Mouse (Mus musculus): ENCODE measurements around the gene Fosl1. TPM values are rescaled to one million over a fixed set of nuclear protein-coding genes. Genes with fewer than 3 reads are reported as not detected.

The Fosl1 gene
- polyA plus RNA-seq, 3 experiments from 2014 or later: not detected

GRCm38 (mm10) chr19:5456922-5457745, 9.8 kb downstream of the Fosl1 start:
- peak; percentile 90 for ATAC-seq

- peak; percentile 7 for ATAC-seq
Measured at GRCm38 (mm10) chr19:5457746-5458442, 10.5 kb downstream of the Fosl1 start, which contains the start of gene Ccdc85b. Ccdc85b (minus strand) TSS chr19:5457894.

- ATAC-seq: no peak
Measured at GRCm38 (mm10) chr19:5459019-5459418, 11.7 kb downstream of the Fosl1 start.

- ATAC-seq: no peak
Measured at GRCm38 (mm10) chr19:5459896-5460295, 12.5 kb downstream of the Fosl1 start.

- peak; percentile 60 for ATAC-seq
Measured at GRCm38 (mm10) chr19:5460465-5460911, 13.1 kb downstream of the Fosl1 start, which contains the start of gene Fibp. Fibp (plus strand) TSS chr19:5460615.

- no peak for ATAC-seq
Measured at GRCm38 (mm10) chr19:5461411-5461810, 14.1 kb downstream of the Fosl1 start.

DNA sequence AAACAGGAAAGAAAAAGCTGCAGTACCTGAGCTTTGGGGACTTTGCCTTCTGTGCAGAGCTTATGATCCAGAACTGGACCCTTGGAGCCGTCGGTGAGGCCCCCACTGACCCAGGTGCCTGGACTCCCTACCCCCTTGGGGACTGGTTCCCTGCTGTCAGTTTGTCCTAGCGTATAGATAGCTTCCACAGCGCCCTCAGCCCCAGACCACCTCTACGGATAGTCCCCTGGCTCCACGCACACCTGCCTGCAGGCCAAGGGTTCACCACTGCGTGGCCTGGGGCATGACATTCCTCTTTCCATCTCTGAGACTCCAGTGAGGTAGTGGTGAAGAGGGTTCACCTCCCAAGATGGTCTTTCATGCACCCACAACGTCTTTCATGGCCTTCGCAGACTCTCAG, 15.9 kb downstream of the Fosl1 start:
- no peak for ATAC-seq

GRCm38 (mm10) chr19:5463791-5464562, 16.6 kb downstream of the Fosl1 start:
- no peak for ATAC-seq

- ATAC-seq: no peak
Measured at GRCm38 (mm10) chr19:5465037-5465436, 17.7 kb downstream of the Fosl1 start.

GRCm38 (mm10) chr19:5466916-5467500, 19.7 kb downstream of the Fosl1 start:
- no peak for ATAC-seq

GRCm38 (mm10) chr19:5468374-5468773, 21.0 kb downstream of the Fosl1 start, which contains the start of gene Ctsw:
Ctsw (minus strand) TSS chr19:5468507.
- ATAC-seq: peak; percentile 87

- no peak for ATAC-seq
Measured at GRCm38 (mm10) chr19:5471846-5472245, 24.5 kb downstream of the Fosl1 start.

DNA sequence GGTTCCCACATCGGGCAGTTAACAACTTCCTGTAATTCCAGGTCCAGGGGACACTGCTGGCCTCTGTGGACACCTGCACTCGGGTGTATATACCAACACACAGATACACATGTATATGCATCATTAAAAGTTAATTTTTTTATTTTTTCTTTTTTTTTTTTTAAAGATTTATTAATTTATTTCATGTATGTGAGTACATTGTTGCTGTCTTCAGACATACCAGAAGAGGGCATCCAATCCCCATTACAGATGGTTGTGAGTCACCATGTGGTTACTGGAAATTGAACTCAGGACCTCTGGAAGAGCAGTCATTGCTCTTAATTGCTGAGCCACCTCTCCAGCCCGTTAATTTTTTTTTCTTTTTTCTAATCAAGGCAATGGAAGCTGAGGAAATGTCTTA, 25.5 kb downstream of the Fosl1 start:
- ATAC-seq: no peak

- ATAC-seq: peak; percentile 43
Measured at GRCm38 (mm10) chr19:5473720-5474119, 26.4 kb downstream of the Fosl1 start, which contains the start of gene Efemp2. Efemp2 (plus strand) TSS chr19:5473954.

GRCm38 (mm10) chr19:5474281-5475068, 27.1 kb downstream of the Fosl1 start:
- no peak for ATAC-seq

DNA sequence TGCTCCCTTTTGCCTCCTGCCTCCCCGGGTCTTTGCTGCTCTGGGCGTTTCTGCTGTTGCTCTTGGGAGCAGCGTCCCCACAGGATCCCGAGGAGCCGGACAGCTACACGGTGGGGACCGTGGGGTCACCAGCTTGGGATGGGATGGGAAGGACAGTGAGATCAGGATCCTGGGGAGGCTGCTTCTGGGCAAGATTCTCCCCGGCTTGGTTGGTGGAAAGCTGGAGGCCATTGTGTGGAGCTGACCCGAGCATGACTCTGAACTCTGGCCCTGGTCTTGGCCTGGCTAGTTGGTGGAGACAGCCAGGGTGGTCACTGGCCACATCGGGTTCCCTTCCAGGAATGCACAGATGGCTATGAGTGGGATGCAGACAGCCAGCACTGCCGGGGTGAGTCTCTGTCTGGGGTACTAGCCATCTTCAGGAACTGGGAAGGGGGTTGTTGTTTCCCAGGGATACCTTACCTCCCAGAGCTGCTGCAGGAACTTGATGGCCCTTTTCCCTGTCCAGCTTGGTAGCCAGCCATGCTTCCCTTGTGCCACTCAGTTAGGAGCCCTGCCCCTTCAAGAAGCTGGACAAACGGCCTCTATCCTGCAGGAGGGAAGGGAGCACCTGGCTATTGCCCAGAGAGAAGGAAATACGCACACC, 27.8 kb downstream of the Fosl1 start:
- no peak for ATAC-seq

- no peak for ATAC-seq
Measured at GRCm38 (mm10) chr19:5477004-5477667, 29.8 kb downstream of the Fosl1 start.

DNA sequence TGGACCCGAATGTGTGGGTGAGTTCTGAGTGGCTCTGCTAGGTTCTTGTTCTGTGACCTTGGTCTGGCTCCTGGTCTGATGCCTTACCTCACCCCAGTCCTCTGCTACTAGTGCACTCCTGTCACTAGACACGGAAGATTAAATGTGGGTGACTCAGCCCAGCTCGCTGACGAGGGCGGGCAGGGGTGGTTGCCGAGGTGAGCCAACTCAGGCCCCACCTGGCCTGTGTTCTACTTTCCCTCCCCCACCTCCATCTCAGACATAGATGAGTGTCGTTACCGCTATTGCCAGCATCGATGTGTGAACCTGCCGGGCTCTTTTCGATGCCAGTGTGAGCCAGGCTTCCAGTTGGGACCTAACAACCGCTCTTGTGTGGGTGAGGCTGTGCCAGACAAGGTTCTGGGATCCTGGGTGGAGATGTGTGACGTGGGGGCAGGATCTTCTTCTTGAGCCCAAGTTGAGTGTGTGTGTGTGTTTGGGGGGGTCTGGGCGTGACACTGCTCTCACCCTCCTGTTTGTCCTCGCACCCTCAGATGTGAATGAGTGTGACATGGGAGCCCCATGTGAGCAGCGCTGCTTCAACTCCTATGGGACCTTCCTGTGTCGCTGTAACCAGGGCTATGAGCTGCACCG, 30.4 kb downstream of the Fosl1 start:
- no peak for ATAC-seq

- ATAC-seq: no peak
Measured at GRCm38 (mm10) chr19:5480016-5480415, 32.7 kb downstream of the Fosl1 start.

- ATAC-seq: no peak
Measured at GRCm38 (mm10) chr19:5481398-5481797, 34.1 kb downstream of the Fosl1 start.

Measured in inflammation-experienced regulatory T-cells, adult 6 months (primary cell).